Mouse (Mus musculus): Measurements from ENCODE around the gene Anks1. TPM values are rescaled to one million over a fixed set of nuclear protein-coding genes. Genes with fewer than 3 reads are reported as not detected.

Gene Anks1
- polyA plus RNA-seq, 1 experiment from 2014 or later: 22.5 TPM

GRCm38 (mm10) chr17:28027197-28027596 lies 118.1 kb downstream of the Anks1 start:
- peaks cover 53% of the 10 kb centered on the region for H3K4me1 ChIP-seq
- H3K4me3 ChIP-seq: no peak overlapping the region
- no peak overlapping the region for H3K9ac ChIP-seq
- no peak overlapping the region for H3K4me2 ChIP-seq (replicated peaks)
- H3K36me3 ChIP-seq: peaks cover 3% of the 10 kb centered on the region; the same call in 1 of the 2 replicates
- H3K27ac ChIP-seq: no peak overlapping the region
- no peak for ATAC-seq (ENCODE audit: insufficient number of reproducible peaks, insufficient read depth, low FRiP score, low TSS enrichment)
- no peaks in the 10 kb centered on the region for H3K9me3 ChIP-seq
- WGBS: 88% methylated on average over 6 of the region's 6 CpGs
- no peaks in the 10 kb centered on the region for H3K27me3 ChIP-seq

- Histone ChIP-seq H3K4me1 (peaks cover 47% of the 10 kb centered on the region), H3K4me3 (no peak overlapping the region), H3K27me3 (no peaks in the 10 kb centered on the region), H3K4me2 (replicated peaks) (no peak overlapping the region), H3K36me3 (peaks cover 3% of the 10 kb centered on the region; the same call in 1 of the 2 replicates), H3K27ac (no peak overlapping the region), H3K9ac (no peak overlapping the region), H3K9me3 (no peaks in the 10 kb centered on the region)
- no peak for ATAC-seq (ENCODE audit: insufficient number of reproducible peaks, insufficient read depth, low FRiP score, low TSS enrichment)
- 64% methylated on average over 10 of the region's 10 CpGs for WGBS
These were observed 119.1 kb downstream of the Anks1 start for GRCm38 (mm10) chr17:28028236-28028635.

- H3K27me3 ChIP-seq: no peaks in the 10 kb centered on the region
- H3K27ac ChIP-seq: peak overlapping the region; percentile 59; the same call in 1 of the 2 replicates
- H3K4me3 ChIP-seq: no peak overlapping the region
- no peak overlapping the region for H3K4me2 ChIP-seq (replicated peaks)
- ATAC-seq (ENCODE audit: insufficient number of reproducible peaks, insufficient read depth, low FRiP score, low TSS enrichment): no peak
- WGBS: 57% methylated on average over 2 of the region's 2 CpGs
- peaks cover 3% of the 10 kb centered on the region; the same call in 1 of the 2 replicates for H3K36me3 ChIP-seq
- peaks cover 38% of the 10 kb centered on the region for H3K4me1 ChIP-seq
- no peak overlapping the region for H3K9ac ChIP-seq
- no peaks in the 10 kb centered on the region for H3K9me3 ChIP-seq
These were observed 120.2 kb downstream of the Anks1 start for GRCm38 (mm10) chr17:28029308-28029707.

GRCm38 (mm10) chr17:28030446-28030845 lies 121.3 kb downstream of the Anks1 start:
- H3K36me3 ChIP-seq: peaks cover 3% of the 10 kb centered on the region; the same call in 1 of the 2 replicates
- no peak overlapping the region; the same call in 1 of the 2 replicates for H3K9ac ChIP-seq
- H3K27me3 ChIP-seq: no peaks in the 10 kb centered on the region
- H3K27ac ChIP-seq: peak overlapping the region; percentile 59; the same call in 1 of the 2 replicates
- H3K4me1 ChIP-seq: peaks cover 28% of the 10 kb centered on the region
- no peak for ATAC-seq (ENCODE audit: insufficient number of reproducible peaks, insufficient read depth, low FRiP score, low TSS enrichment)
- H3K9me3 ChIP-seq: no peaks in the 10 kb centered on the region
- no peak overlapping the region for H3K4me2 ChIP-seq (replicated peaks)
- H3K4me3 ChIP-seq: no peak overlapping the region
- 90% methylated on average over 10 of the region's 10 CpGs for WGBS

- ATAC-seq (ENCODE audit: insufficient number of reproducible peaks, insufficient read depth, low FRiP score, low TSS enrichment): no peak
- Histone ChIP-seq H3K36me3 (peaks cover 3% of the 10 kb centered on the region; the same call in 1 of the 2 replicates), H3K4me3 (no peak overlapping the region), H3K4me2 (replicated peaks) (no peak overlapping the region), H3K27ac (no peak overlapping the region), H3K9ac (no peak overlapping the region), H3K4me1 (peaks cover 19% of the 10 kb centered on the region), H3K9me3 (no peaks in the 10 kb centered on the region), H3K27me3 (no peaks in the 10 kb centered on the region)
- 82% methylated on average over 9 of the region's 9 CpGs for WGBS
These were observed 122.3 kb downstream of the Anks1 start for GRCm38 (mm10) chr17:28031281-28031941.

- no peak overlapping the region for H3K4me2 ChIP-seq (replicated peaks)
- H3K4me1 ChIP-seq: peaks cover 20% of the 10 kb centered on the region
- 77% methylated on average over 10 of the region's 10 CpGs for WGBS
- H3K36me3 ChIP-seq: peaks cover 1% of the 10 kb centered on the region; the same call in 1 of the 2 replicates
- H3K4me3 ChIP-seq: no peak overlapping the region
- H3K27ac ChIP-seq: peak overlapping the region; percentile 23; the same call in 1 of the 2 replicates
- ATAC-seq (ENCODE audit: insufficient number of reproducible peaks, insufficient read depth, low FRiP score, low TSS enrichment): no peak
- no peak overlapping the region; the same call in 1 of the 2 replicates for H3K9ac ChIP-seq
- no peaks in the 10 kb centered on the region for H3K9me3 ChIP-seq
- H3K27me3 ChIP-seq: no peaks in the 10 kb centered on the region
These were observed 123.1 kb downstream of the Anks1 start for GRCm38 (mm10) chr17:28032219-28032618.

- Histone ChIP-seq H3K4me1 (peaks cover 23% of the 10 kb centered on the region), H3K9me3 (no peaks in the 10 kb centered on the region), H3K27me3 (no peaks in the 10 kb centered on the region), H3K4me3 (no peak overlapping the region), H3K4me2 (replicated peaks) (no peak overlapping the region), H3K27ac (peak overlapping the region; percentile 23; the same call in 1 of the 2 replicates), H3K9ac (no peak overlapping the region), H3K36me3 (no peaks in the 10 kb centered on the region)
- 47% methylated on average over 3 of the region's 3 CpGs for WGBS
- ATAC-seq (ENCODE audit: insufficient number of reproducible peaks, insufficient read depth, low FRiP score, low TSS enrichment): no peak
These were observed 124.0 kb downstream of the Anks1 start for GRCm38 (mm10) chr17:28033046-28033580.

- WGBS: 76% methylated on average over 8 of the region's 8 CpGs
- H3K4me1 ChIP-seq: peaks cover 16% of the 10 kb centered on the region
- peaks cover 12% of the 10 kb centered on the region; the same call in 1 of the 2 replicates for H3K36me3 ChIP-seq
- H3K9ac ChIP-seq: no peak overlapping the region
- H3K4me2 ChIP-seq (replicated peaks): no peak overlapping the region
- no peak for ATAC-seq (ENCODE audit: insufficient number of reproducible peaks, insufficient read depth, low FRiP score, low TSS enrichment)
- H3K27me3 ChIP-seq: no peaks in the 10 kb centered on the region
- H3K27ac ChIP-seq: no peak overlapping the region
- no peaks in the 10 kb centered on the region for H3K9me3 ChIP-seq
- no peak overlapping the region for H3K4me3 ChIP-seq
These were observed 125.9 kb downstream of the Anks1 start for GRCm38 (mm10) chr17:28034986-28035385.

GRCm38 (mm10) chr17:28036813-28037756 lies 128.0 kb downstream of the Anks1 start:
- H3K4me3 ChIP-seq: no peak overlapping the region
- ATAC-seq (ENCODE audit: insufficient number of reproducible peaks, insufficient read depth, low FRiP score, low TSS enrichment): no peak
- no peaks in the 10 kb centered on the region for H3K9me3 ChIP-seq
- H3K4me2 ChIP-seq (replicated peaks): no peak overlapping the region
- WGBS: 60% methylated on average over 14 of the region's 14 CpGs
- H3K36me3 ChIP-seq: peaks cover 20% of the 10 kb centered on the region
- peak overlapping the region; percentile 42; the same call in 1 of the 2 replicates for H3K27ac ChIP-seq
- peaks cover 30% of the 10 kb centered on the region for H3K4me1 ChIP-seq
- no peak overlapping the region for H3K9ac ChIP-seq
- no peaks in the 10 kb centered on the region for H3K27me3 ChIP-seq

- no peak for ATAC-seq (ENCODE audit: insufficient number of reproducible peaks, insufficient read depth, low FRiP score, low TSS enrichment)
- 33% methylated on average over 16 of the region's 16 CpGs for WGBS
- Histone ChIP-seq H3K4me1 (peaks cover 28% of the 10 kb centered on the region), H3K4me2 (replicated peaks) (peak overlapping the region; percentile 23; the same call in 1 of the 2 replicates), H3K27me3 (no peaks in the 10 kb centered on the region), H3K9me3 (no peaks in the 10 kb centered on the region), H3K9ac (0 out of 2 replicates have a peak overlapping the region, but pooled peaks have one; percentile 9), H3K36me3 (peaks cover 26% of the 10 kb centered on the region), H3K27ac (peak overlapping the region; percentile 47), H3K4me3 (no peak overlapping the region)
These were observed 131.5 kb downstream of the Anks1 start for GRCm38 (mm10) chr17:28040620-28041019.

GRCm38 (mm10) chr17:28041298-28041697 lies 132.2 kb downstream of the Anks1 start:
- Histone ChIP-seq H3K4me2 (replicated peaks) (peak overlapping the region; percentile 12; the same call in 1 of the 2 replicates), H3K27ac (peak overlapping the region; percentile 47; the same call in 1 of the 2 replicates), H3K36me3 (peaks cover 26% of the 10 kb centered on the region), H3K4me3 (no peak overlapping the region), H3K4me1 (peaks cover 28% of the 10 kb centered on the region), H3K9me3 (no peaks in the 10 kb centered on the region), H3K9ac (0 out of 2 replicates have a peak overlapping the region, but pooled peaks have one; percentile 9), H3K27me3 (no peaks in the 10 kb centered on the region)
- no peak for ATAC-seq (ENCODE audit: insufficient number of reproducible peaks, insufficient read depth, low FRiP score, low TSS enrichment)
- 90% methylated on average over 13 of the region's 13 CpGs for WGBS
